Mouse (Mus musculus) limb, embryonic 14.5 days (tissue): ENCODE measurements at regions not wholly inside any gene's neighbourhood (a gene's known extent, or its start where the extent isn't known, plus 50 kb on each side); places are given as distances from the start of the nearest gene placed in this dataset.
"Not testable (repeated sequence)": the region's sequence is repeated elsewhere in the genome, so short reads cannot be mapped to it uniquely, and the experiment has no call there.

Experiments
- ATAC-seq: fragments of 200-750 bp; cut with Nextera tagmentation; 2 replicates; pipeline ENCODE4 v1.8.0; 2017; ENCODE audit warnings: low read depth, moderate number of reproducible peaks, moderate TSS enrichment; ENCODE audit not compliant: low FRiP score
- DNase-seq: peaks from one replicate; pipeline ENCODE4 v3.0.0-alpha.2; 2015; ENCODE audit warnings: low spot score
- H3K27ac ChIP-seq: fragments of 300-500 bp; sonication (generic); replicated peaks from 2 replicates; pipeline ENCODE4 v1.5.1; 2014; ENCODE audit warnings: low read depth, mild to moderate bottlenecking, low read length, moderate library complexity, mixed read lengths
- H3K27me3 ChIP-seq: fragments of 300-500 bp; sonication (generic); 2 replicates; pipeline ENCODE4 v1.6.1; 2014; ENCODE audit warnings: low read length, mixed read lengths; ENCODE audit not compliant: control insufficient read depth, insufficient read depth
- H3K36me3 ChIP-seq: fragments of 300-500 bp; sonication (generic); 2 replicates; pipeline ENCODE4 v1.6.1; 2014; ENCODE audit warnings: mild to moderate bottlenecking, low read length, moderate library complexity, mixed read lengths; ENCODE audit not compliant: control insufficient read depth, insufficient read depth
- H3K4me1 ChIP-seq: fragments of 300-500 bp; sonication (generic); 2 replicates; pipeline ENCODE4 v1.6.1; 2014; ENCODE audit warnings: antibody characterized with exemption, low read length, mixed read lengths; ENCODE audit not compliant: control insufficient read depth, insufficient read depth
- H3K4me2 ChIP-seq: fragments of 300-500 bp; sonication (generic); replicated peaks from 2 replicates; pipeline ENCODE4 v1.6.1; 2014; ENCODE audit warnings: low read depth, mild to moderate bottlenecking, low read length, moderate library complexity; ENCODE audit not compliant: severe bottlenecking
- H3K4me3 ChIP-seq: fragments of 300-500 bp; sonication (generic); replicated peaks from 2 replicates; pipeline ENCODE4 v1.5.1; 2014; ENCODE audit warnings: low read length
- H3K9ac ChIP-seq: fragments of 300-500 bp; sonication (generic); 2 replicates; pipeline ENCODE4 v1.6.1; 2014; ENCODE audit warnings: mild to moderate bottlenecking, low read depth, low read length, moderate library complexity; ENCODE audit not compliant: severe bottlenecking
- H3K9me3 ChIP-seq: fragments of 300-500 bp; sonication (generic); 2 replicates; pipeline ENCODE4 v1.6.1; 2016; ENCODE audit warnings: low read length; ENCODE audit not compliant: control insufficient read depth
- POLR2A ChIP-seq: fragments of 200-500 bp; IDR thresholded peaks from 2 replicates; pipeline ENCODE4 v1.8.0; 2012; ENCODE audit warnings: inconsistent platforms, mild to moderate bottlenecking, moderate library complexity, borderline replicate concordance; ENCODE audit not compliant: insufficient read depth, insufficient read length; ENCODE audit errors: extremely low read depth
- WGBS: fragments of 180-500 bp; shearing (Covaris S2); extraction: QIAGEN DNeasy Blood & Tissue Kit; methylation state at CpG from one replicate; pipeline ENCODE4 v1.1.7; 2014; 5-methylcytosine and 5-hydroxymethylcytosine counted together

DNA sequence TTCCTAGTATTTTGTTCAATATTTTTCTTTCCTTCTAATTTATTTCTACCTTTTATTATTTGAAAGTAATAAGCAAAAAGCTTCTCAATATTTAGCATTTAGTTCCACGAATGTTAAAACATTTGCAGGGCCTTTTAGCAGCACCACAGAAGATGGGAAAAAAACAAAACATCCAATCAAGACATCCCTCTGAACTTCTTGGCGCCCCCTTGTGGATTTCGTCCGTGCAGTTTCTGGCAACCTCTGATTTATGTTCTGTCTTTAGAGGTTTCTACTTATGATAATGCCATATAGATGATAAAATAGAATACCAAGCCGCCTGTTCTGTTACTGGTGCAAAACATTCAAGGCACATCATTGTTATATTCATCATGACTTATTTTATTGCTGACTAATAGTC lies 86.2 kb upstream of the Nudt12 start:
- ATAC-seq (no peak), DNase-seq (peak; percentile 8)
- Histone ChIP-seq H3K27ac (no peak overlapping the region), H3K36me3 (no peaks in the 10 kb centered on the region), H3K4me3 (no peak overlapping the region), H3K27me3 (no peaks in the 10 kb centered on the region), H3K4me1 (no peaks in the 10 kb centered on the region), H3K9me3 (no peaks in the 10 kb centered on the region), H3K9ac (no peak overlapping the region), H3K4me2 (no peak overlapping the region)
- TF ChIP-seq POLR2A: no peak
- 16% methylated on average over 5 of the region's 5 CpGs for WGBS

DNA sequence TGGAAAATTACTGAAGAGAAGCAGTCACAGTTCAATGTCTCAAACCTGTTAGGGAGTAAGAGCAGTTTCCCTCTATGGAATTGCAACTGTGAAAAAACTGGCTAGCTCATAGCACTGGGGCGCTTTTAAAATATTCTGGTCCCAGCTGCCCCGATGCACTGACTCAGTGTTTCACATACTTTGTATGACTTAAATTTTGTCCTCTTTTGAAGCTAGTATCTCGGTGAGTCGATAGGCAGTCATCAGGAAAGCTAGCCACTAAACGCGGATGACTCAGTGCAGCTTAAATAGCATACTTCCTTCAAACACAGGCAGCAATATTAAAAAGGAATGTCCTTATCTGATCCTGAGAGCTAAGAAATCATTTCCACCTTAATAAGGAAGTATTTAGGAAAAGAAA lies 63.7 kb upstream of the Nudt12 start:
- not testable (repeated sequence) for H3K27ac ChIP-seq, H3K9me3 ChIP-seq, H3K4me1 ChIP-seq, H3K4me2 ChIP-seq, H3K9ac ChIP-seq, H3K27me3 ChIP-seq, ATAC-seq, H3K4me3 ChIP-seq, H3K36me3 ChIP-seq, DNase-seq
- 81% methylated on average over 2 of the region's 6 CpGs for WGBS

DNA sequence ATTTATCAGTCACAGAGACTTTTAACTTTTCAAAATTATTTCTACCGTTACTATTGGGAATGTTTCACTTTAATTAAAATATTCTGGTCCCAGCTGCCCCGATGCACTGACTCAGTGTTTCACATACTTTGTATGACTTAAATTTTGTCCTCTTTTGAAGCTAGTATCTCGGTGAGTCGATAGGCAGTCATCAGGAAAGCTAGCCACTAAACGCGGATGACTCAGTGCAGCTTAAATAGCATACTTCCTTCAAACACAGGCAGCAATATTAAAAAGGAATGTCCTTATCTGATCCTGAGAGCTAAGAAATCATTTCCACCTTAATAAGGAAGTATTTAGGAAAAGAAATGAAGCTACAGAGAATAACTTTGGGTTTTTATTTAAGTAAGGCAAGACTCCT lies 63.2 kb upstream of the Nudt12 start:
- not testable (repeated sequence) for ATAC-seq, H3K4me3 ChIP-seq, H3K9ac ChIP-seq, H3K36me3 ChIP-seq, H3K27me3 ChIP-seq, H3K4me2 ChIP-seq, H3K27ac ChIP-seq, H3K4me1 ChIP-seq, H3K9me3 ChIP-seq, DNase-seq
- 81% methylated on average over 2 of the region's 6 CpGs for WGBS
